ENCODE assay signal across 15 mouse cellular contexts in genomic region chr1:85757531-85758230, GRCm38 (mm10). TPM values are rescaled to one million over a fixed set of nuclear protein-coding genes. Genes with fewer than 3 reads are reported as not detected.
A peak's percentile ranks its signal among the peaks of the same experiment; 100 is the strongest.
DNase-seq lines count a peak whose midpoint lies in the region; ATAC-seq and TF ChIP-seq lines count a peak whose summit lies in the region.
"Had no signal": no experiment of that assay in that cellular context is flagged by ENCODE, and none has a peak within 500 bp of the region (broad histone marks: within the 10 kb centered on the region; RNA-seq: fewer than 3 reads in every experiment).

No protein-coding gene starts in this region.

- dilution Hi-C loops in CH12.LX (cut with MboI; ENCODE audit: extremely low pct_ligation_motif_present, extremely low pct_unique_long_range_greater_than_20kb, low sequenced_read_pairs), result no loop called here

- TF ChIP-seq CTCF in CH12.LX (conservative IDR thresholded peaks at IDR 0.05 in 1 of 2, IDR thresholded peaks at IDR 0.05 in 1 of 2; ENCODE audit: low read depth in 2 of 2, low read length in 2 of 2), result no peak

- 0 out of 2 replicates have a peak, but pooled peaks have one; percentile 5 for TF ChIP-seq POLR2A in CH12.LX (IDR thresholded peaks at IDR 0.05; ENCODE audit: low read depth, low read length)

- intact Hi-C loops in heart, postnatal 10 days (cut with DNase I), result no loop called here

- H3K79me2 ChIP-seq in CH12.LX (replicated peaks; ENCODE audit: control insufficient read depth, extremely low read depth, insufficient read depth, poor library complexity, severe bottlenecking), result no peaks in the 10 kb centered on the region

- peak; percentile 23 to 27 for DNase-seq in frontal cortex, adult 2 months (ENCODE audit: extremely low spot score in 1 of 2, low spot score in 1 of 2)
- DNase-seq in frontal cortex, postnatal 14 days (ENCODE audit: low spot score in 2 of 2), result no peak
- no peak for DNase-seq in heart, postnatal 10 days
- no peak for DNase-seq in CH12.LX (ENCODE audit: extremely low read depth)
- peak; percentile 23 for DNase-seq in fat pad, adult 2 months (ENCODE audit: extremely low read depth, low read depth, low spot score)
- DNase-seq: cerebellum, postnatal 10 days; liver, embryonic 13.5 days; lung, postnatal 10 days; midbrain, embryonic 14.5 days; thymus, adult 2 months had no signal

- TF ChIP-seq EP300 in CH12.LX (IDR thresholded peaks at IDR 0.05; ENCODE audit: low read length), result no peak

- no peak for ATAC-seq in heart, embryonic 16.5 days (replicated peaks; ENCODE audit: extremely low read depth, insufficient read depth, low FRiP score)
- no peak for ATAC-seq in neural tube, embryonic 15.5 days (ENCODE audit: low FRiP score)
- ATAC-seq: activated CD4-positive, CD25-positive, alpha-beta regulatory T cell, adult 4 months; forebrain, embryonic 15.5 days; intestine, embryonic 16.5 days had no signal

- peak overlapping the region; percentile 43; the same call in 1 of the 2 replicates for H3K4me2 ChIP-seq in heart, embryonic 16.5 days (ENCODE audit: low read depth, low read length)
- peak overlapping the region; percentile 69; the same call in 1 of the 2 replicates for H3K4me2 ChIP-seq in CH12.LX (ENCODE audit: insufficient read depth, low read depth, poor library complexity, severe bottlenecking)
- no peak overlapping the region for H3K4me2 ChIP-seq in neural tube, embryonic 15.5 days
- H3K4me2 ChIP-seq: forebrain, embryonic 15.5 days had no signal

- in situ Hi-C loops in CH12.LX (cut with MboI; ENCODE audit: low pct_ligation_motif_present, low pct_unique_long_range_greater_than_20kb, low sequenced_read_pairs), result no loop called here

- H3K9me3 ChIP-seq in heart, embryonic 16.5 days (replicated peaks; ENCODE audit: control insufficient read depth, low read length), result no peaks in the 10 kb centered on the region
- no peaks in the 10 kb centered on the region for H3K9me3 ChIP-seq in CH12.LX (replicated peaks; ENCODE audit: low read length)
- no peaks in the 10 kb centered on the region for H3K9me3 ChIP-seq in neural tube, embryonic 15.5 days (replicated peaks)
- H3K9me3 ChIP-seq: forebrain, embryonic 15.5 days; liver, embryonic 13.5 days had no signal

- TF ChIP-seq RAD21 in CH12.LX (IDR thresholded peaks at IDR 0.05; ENCODE audit: low read depth, low read length), result no peak

- H3K9ac ChIP-seq in heart, embryonic 16.5 days (ENCODE audit: low read length), result peak overlapping the region; percentile 51; the same call in 1 of the 2 replicates
- H3K9ac ChIP-seq in CH12.LX (ENCODE audit: insufficient read depth, low read depth), result no peak overlapping the region
- no peak overlapping the region for H3K9ac ChIP-seq in neural tube, embryonic 15.5 days (replicated peaks)
- H3K9ac ChIP-seq: forebrain, embryonic 15.5 days; liver, embryonic 13.5 days had no signal

- no peaks in the 10 kb centered on the region for H3K36me3 ChIP-seq in heart, embryonic 16.5 days (ENCODE audit: control insufficient read depth, insufficient read depth)
- H3K36me3 ChIP-seq in CH12.LX (replicated peaks in 1 of 2; ENCODE audit: control insufficient read depth in 1 of 2, insufficient read depth in 1 of 2, low read length in 1 of 2), result no peaks in the 10 kb centered on the region
- no peaks in the 10 kb centered on the region for H3K36me3 ChIP-seq in neural tube, embryonic 15.5 days
- H3K36me3 ChIP-seq: forebrain, embryonic 15.5 days; liver, embryonic 13.5 days had no signal

- WGBS in heart, embryonic 16.5 days, result 69% methylated on average over 6 of the region's 6 CpGs
- WGBS in neural tube, embryonic 15.5 days, result 79% methylated on average over 6 of the region's 6 CpGs

- H3K4me1 ChIP-seq in heart, embryonic 16.5 days (ENCODE audit: control insufficient read depth, insufficient read depth, low read length), result peaks cover 9% of the 10 kb centered on the region
- peaks cover 14 to 65% of the 10 kb centered on the region in 2 experiments; a peak in 3 of 4 replicates for H3K4me1 ChIP-seq in CH12.LX (ENCODE audit: control insufficient read depth in 1 of 2, insufficient read depth in 2 of 2)
- H3K4me1 ChIP-seq in neural tube, embryonic 15.5 days, result no peaks in the 10 kb centered on the region

- H3K4me3 ChIP-seq in heart, embryonic 16.5 days (ENCODE audit: low read length), result no peak overlapping the region; the same call in 1 of the 2 replicates
- no peak overlapping the region for H3K4me3 ChIP-seq in CH12.LX (replicated peaks in 1 of 3; ENCODE audit: low read depth in 2 of 3, low read length in 2 of 3, poor library complexity in 1 of 3)
- no peak overlapping the region for H3K4me3 ChIP-seq in neural tube, embryonic 15.5 days (replicated peaks)
- H3K4me3 ChIP-seq: forebrain, embryonic 15.5 days; liver, embryonic 13.5 days had no signal

- no peak overlapping the region for H3K27ac ChIP-seq in heart, embryonic 16.5 days (ENCODE audit: low read length)
- peak overlapping the region; percentile 77; the same call in 1 of the 2 replicates for H3K27ac ChIP-seq in CH12.LX (ENCODE audit: insufficient read depth, low read depth)
- no peak overlapping the region for H3K27ac ChIP-seq in neural tube, embryonic 15.5 days (replicated peaks)
- H3K27ac ChIP-seq: forebrain, embryonic 15.5 days; liver, embryonic 13.5 days had no signal

- H3K27me3 ChIP-seq in heart, embryonic 16.5 days (ENCODE audit: control insufficient read depth, insufficient read depth, low read length), result no peaks in the 10 kb centered on the region
- no peaks in the 10 kb centered on the region for H3K27me3 ChIP-seq in CH12.LX (replicated peaks)
- no peaks in the 10 kb centered on the region for H3K27me3 ChIP-seq in neural tube, embryonic 15.5 days (replicated peaks)
- H3K27me3 ChIP-seq: forebrain, embryonic 15.5 days had no signal

TF ChIP-seq in CH12.LX, 34 proteins besides CTCF, POLR2A, EP300 and RAD21:
- TF ChIP-seq RCOR1 (conservative IDR thresholded peaks at IDR 0.05; ENCODE audit: low read depth, low read length), result no peak

RNA-seq across cellular contexts. Expression of gene A630001G21Rik, which starts 20.8 kb away (rescaled TPM):
- 1.2 and 1.3 TPM in 2 replicates for polyA plus RNA-seq in frontal cortex, adult 2 months (2012; rRNA removed)
- polyA plus RNA-seq in heart, embryonic 16.5 days (2015; fragmentation: Nextera tagmentation; extraction: Ambion mirVana), result 0.86 and 2.6 TPM in 2 replicates
- total RNA-seq in heart, postnatal 10 days (2021), result 1 to 10 TPM in 1 of 2 experiments, under 1 TPM in 1; 0.45 to 1.1 TPM
- total RNA-seq in CH12.LX (2012; rRNA removed) (55.8 and 64.7 TPM in 2 replicates), CH12.LX (2014; rRNA removed) (151 and 164 TPM in 2 replicates)
- polyA plus RNA-seq in CH12.LX (2012; ENCODE audit: insufficient read length, low read depth), result 130 and 139 TPM in 2 replicates
- 0.45 and 2.0 TPM in 2 replicates for polyA plus RNA-seq in neural tube, embryonic 15.5 days (2015; fragmentation: Nextera tagmentation; extraction: Ambion mirVana)

RNA-seq across cellular contexts. Expression of gene Cab39, which starts 35.6 kb away (rescaled TPM):
- 108 and 115 TPM in 2 replicates for polyA plus RNA-seq in frontal cortex, adult 2 months (2012; rRNA removed)
- polyA plus RNA-seq in heart, embryonic 16.5 days (2015; fragmentation: Nextera tagmentation; extraction: Ambion mirVana), result 23.5 and 24.1 TPM in 2 replicates
- total RNA-seq in heart, postnatal 10 days (2021), result 100 to 1,000 TPM; 106 to 108 TPM
- total RNA-seq in CH12.LX (2012; rRNA removed) (90.2 and 101 TPM in 2 replicates), CH12.LX (2014; rRNA removed) (239 and 263 TPM in 2 replicates)
- polyA plus RNA-seq in CH12.LX (2012; ENCODE audit: insufficient read length, low read depth), result 98.4 and 111 TPM in 2 replicates
- polyA plus RNA-seq in neural tube, embryonic 15.5 days (2015; fragmentation: Nextera tagmentation; extraction: Ambion mirVana), result 42.8 and 45.3 TPM in 2 replicates

Comparison
In these comparisons a context has a peak if more than half of its experiments do, and no peak if none do; other contexts are left out.
1. DNase-seq: peak in frontal cortex, adult 2 months (2 of 2) and fat pad, adult 2 months (single experiment); none in frontal cortex, postnatal 14 days (0 of 2), heart, postnatal 10 days (0 of 2) and CH12.LX (single experiment).
2. RNA of gene A630001G21Rik, which starts 20.8 kb away (polyA plus RNA-seq): 130 to 139 TPM in CH12.LX; 0.86 to 2.6 TPM in heart, embryonic 16.5 days, 1.2 to 1.3 TPM in frontal cortex, adult 2 months and 0.45 to 2.0 TPM in neural tube, embryonic 15.5 days; every median in the first group is over 10 times any median in the second.